Mouse (Mus musculus) neural tube, embryonic 12.5 days (tissue): ENCODE data around the gene Kdm3a. TPM values are rescaled to one million over a fixed set of nuclear protein-coding genes. Genes with fewer than 3 reads are reported as not detected.

Experiments
- ATAC-seq: fragments of 200-750 bp; cut with Nextera tagmentation; 2 replicates; pipeline ENCODE4 v1.8.0; 2017; ENCODE audit warnings: low read depth, mild to moderate bottlenecking, moderate TSS enrichment, moderate library complexity; ENCODE audit not compliant: low FRiP score
- H3K27ac ChIP-seq: fragments of 300-500 bp; sonication (generic); 2 replicates; pipeline ENCODE4 v1.5.1; 2016
- H3K27me3 ChIP-seq: fragments of 300-500 bp; sonication (generic); replicated peaks from 2 replicates; pipeline ENCODE4 v1.6.1; 2016; ENCODE audit warnings: mild to moderate bottlenecking
- H3K36me3 ChIP-seq: fragments of 300-500 bp; sonication (generic); 2 replicates; pipeline ENCODE4 v1.6.1; 2016; ENCODE audit warnings: mild to moderate bottlenecking
- H3K4me1 ChIP-seq: fragments of 300-500 bp; sonication (generic); 2 replicates; pipeline ENCODE4 v1.6.1; 2016
- H3K4me2 ChIP-seq: fragments of 300-500 bp; sonication (generic); replicated peaks from 2 replicates; pipeline ENCODE4 v1.6.1; 2016; ENCODE audit warnings: mild to moderate bottlenecking
- H3K4me3 ChIP-seq: fragments of 300-500 bp; sonication (generic); 2 replicates; pipeline ENCODE4 v1.5.1; 2016
- H3K9ac ChIP-seq: fragments of 300-500 bp; sonication (generic); 2 replicates; pipeline ENCODE4 v1.6.1; 2016; ENCODE audit warnings: mild to moderate bottlenecking
- H3K9me3 ChIP-seq: fragments of 300-500 bp; sonication (generic); 2 replicates; pipeline ENCODE4 v1.6.1; 2016; ENCODE audit warnings: mild to moderate bottlenecking
- WGBS: fragments of 180-500 bp; shearing (Covaris S2); methylation state at CpG from one replicate; pipeline ENCODE4 v1.1.7; 2016; 5-methylcytosine and 5-hydroxymethylcytosine counted together
- polyA plus RNA-seq: library from polyadenylated mRNA; unstranded; fragments of >200 nt; fragmentation: Nextera tagmentation; extraction: Ambion mirVana; gene quantifications from 2 replicates; pipeline ENCODE4 v1.2.1, GENCODE M21; 2016

Gene Kdm3a
- polyA plus RNA-seq, 1 experiment from 2014 or later = 79.6 TPM

- no peak overlapping the region for H3K9ac ChIP-seq
- ATAC-seq = no peak
- WGBS = 82% methylated on average over 2 of the region's 2 CpGs
These were observed 63.8 kb downstream of the Kdm3a start for GRCm38 (mm10) chr6:71569025-71569424.

GRCm38 (mm10) chr6:71568616-71569015 is 64.2 kb downstream of the Kdm3a start:
- Histone ChIP-seq H3K4me2 (no peak overlapping the region), H3K4me1 (no peaks in the 10 kb centered on the region), H3K9me3 (no peaks in the 10 kb centered on the region), H3K27me3 (no peaks in the 10 kb centered on the region), H3K36me3 (peaks cover 15% of the 10 kb centered on the region), H3K4me3 (no peak overlapping the region), H3K27ac (no peak overlapping the region), H3K9ac (no peak overlapping the region)
- no peak for ATAC-seq
- 93% methylated on average over 3 of the region's 3 CpGs for WGBS

More at GRCm38 (mm10) chr6:71569025-71569424, 63.8 kb downstream of the Kdm3a start:
- Histone ChIP-seq H3K9me3 (no peaks in the 10 kb centered on the region), H3K4me2 (no peak overlapping the region), H3K36me3 (peaks cover 19% of the 10 kb centered on the region), H3K27me3 (no peaks in the 10 kb centered on the region), H3K27ac (no peak overlapping the region), H3K4me3 (no peak overlapping the region), H3K4me1 (no peaks in the 10 kb centered on the region)

GRCm38 (mm10) chr6:71556826-71557225 is 76.0 kb downstream of the Kdm3a start:
- H3K4me3 ChIP-seq = no peak overlapping the region
- no peak overlapping the region for H3K4me2 ChIP-seq
- H3K27ac ChIP-seq = no peak overlapping the region
- no peak overlapping the region for H3K9ac ChIP-seq
- no peaks in the 10 kb centered on the region for H3K27me3 ChIP-seq
- 94% methylated on average over 2 of the region's 2 CpGs for WGBS
- H3K4me1 ChIP-seq = no peaks in the 10 kb centered on the region
- H3K36me3 ChIP-seq = peaks cover 9% of the 10 kb centered on the region
- ATAC-seq = no peak
- H3K9me3 ChIP-seq = no peaks in the 10 kb centered on the region

- Histone ChIP-seq H3K36me3 (peaks cover 5% of the 10 kb centered on the region; the same call in 1 of the 2 replicates), H3K9ac (no peak overlapping the region), H3K4me3 (no peak overlapping the region), H3K27ac (no peak overlapping the region), H3K9me3 (no peaks in the 10 kb centered on the region), H3K4me1 (no peaks in the 10 kb centered on the region), H3K4me2 (no peak overlapping the region), H3K27me3 (no peaks in the 10 kb centered on the region)
- 94% methylated on average over 2 of the region's 2 CpGs for WGBS
- ATAC-seq = no peak
These were observed 77.3 kb downstream of the Kdm3a start for GRCm38 (mm10) chr6:71555507-71555951.

- no peaks in the 10 kb centered on the region for H3K27me3 ChIP-seq
- no peaks in the 10 kb centered on the region; the same call in 1 of the 2 replicates for H3K4me1 ChIP-seq
- H3K4me3 ChIP-seq = peak within 1 kb of the TSS; percentile 73
- H3K36me3 ChIP-seq = no peaks in the 10 kb centered on the region
- H3K27ac ChIP-seq = peak within 1 kb of the TSS; percentile 95
- no peaks in the 10 kb centered on the region for H3K9me3 ChIP-seq
- WGBS = under 1% methylated on average over 59 of the region's 59 CpGs
- H3K4me2 ChIP-seq = peak within 1 kb of the TSS; percentile 58
- H3K9ac ChIP-seq = peak within 1 kb of the TSS; percentile 90
- peak; percentile 99 for ATAC-seq
These were observed 88.9 kb downstream of the Kdm3a start, which contains the start of gene Chmp3 for GRCm38 (mm10) chr6:71543686-71544499. TSS of gene Chmp3 (plus strand) at chr6:71543797.

Other genes with a start within 250 kb of the Kdm3a start
- gene Rmnd5a, start 192.4 kb downstream of the Kdm3a start, polyA plus RNA-seq = 15.2 and 17.4 TPM in 2 replicates
- 27.0 and 28.4 TPM in 2 replicates for gene Rnf103, start 139.1 kb downstream of the Kdm3a start, polyA plus RNA-seq
- gene Chmp3, start 89.2 kb downstream of the Kdm3a start, polyA plus RNA-seq = 52.2 and 59.5 TPM in 2 replicates
- 141 and 158 TPM in 2 replicates for gene Reep1, start 74.6 kb upstream of the Kdm3a start, polyA plus RNA-seq
- 46.3 and 48.6 TPM in 2 replicates for gene Mrpl35, start 194.0 kb upstream of the Kdm3a start, polyA plus RNA-seq
- 155 and 162 TPM in 2 replicates for gene Immt, start 198.3 kb upstream of the Kdm3a start, polyA plus RNA-seq